Mouse (Mus musculus): Measurements from ENCODE around the gene Gm17174.
"Not testable (repeated sequence)": the region's sequence is repeated elsewhere in the genome, so short reads cannot be mapped to it uniquely, and the experiment has no call there.

Gene Gm17174

GRCm38 (mm10) chr14:51592039-51592438, at the start of gene Gm17174:
Gm17174 (minus strand) TSS chr14:51592139.
- DNase-seq (ENCODE audit: low read depth, low spot score), result not testable (repeated sequence)

- DNase-seq (ENCODE audit: low read depth, low spot score), result not testable (repeated sequence)
Measured at GRCm38 (mm10) chr14:51635566-51635965, 43.6 kb upstream of the Gm17174 start, which contains the start of gene Gm4181. Gm4181 (minus strand) TSS chr14:51635666.

GRCm38 (mm10) chr14:51632426-51632825, 40.5 kb upstream of the Gm17174 start:
- DNase-seq (ENCODE audit: low read depth, low spot score), result not testable (repeated sequence)

GRCm38 (mm10) chr14:51611210-51611609, 19.3 kb upstream of the Gm17174 start, which contains the start of gene Gm17078:
Gm17078 (minus strand) TSS chr14:51611310.
- no peak for DNase-seq (ENCODE audit: low read depth, low spot score)

- DNase-seq (ENCODE audit: low read depth, low spot score), result not testable (repeated sequence)
Measured at GRCm38 (mm10) chr14:51573963-51574362, 18.0 kb downstream of the Gm17174 start, which contains the start of gene Gm17175. Gm17175 (minus strand) TSS chr14:51574063.

GRCm38 (mm10) chr14:51552490-51552889, 39.4 kb downstream of the Gm17174 start, which contains the start of gene Gm5622:
Gm5622 (plus strand) TSS chr14:51552790.
- DNase-seq (ENCODE audit: low read depth, low spot score), result no peak
